Mouse (Mus musculus) spleen, adult 2 months (tissue): Measurements from ENCODE around the gene Snd1.

Source experiments
- CTCF ChIP-seq: fragments of 200-500 bp; IDR thresholded peaks from 2 replicates; pipeline ENCODE4 v1.5.1; 2011; ENCODE audit warnings: mild to moderate bottlenecking, inconsistent platforms; ENCODE audit not compliant: insufficient read depth, insufficient read length, insufficient replicate concordance; ENCODE audit errors: extremely low read depth
- POLR2A ChIP-seq: fragments of 200-500 bp; IDR thresholded peaks from 2 replicates; pipeline ENCODE4 v1.6.1; 2011; ENCODE audit warnings: low read depth, low read length, inconsistent platforms

DNA sequence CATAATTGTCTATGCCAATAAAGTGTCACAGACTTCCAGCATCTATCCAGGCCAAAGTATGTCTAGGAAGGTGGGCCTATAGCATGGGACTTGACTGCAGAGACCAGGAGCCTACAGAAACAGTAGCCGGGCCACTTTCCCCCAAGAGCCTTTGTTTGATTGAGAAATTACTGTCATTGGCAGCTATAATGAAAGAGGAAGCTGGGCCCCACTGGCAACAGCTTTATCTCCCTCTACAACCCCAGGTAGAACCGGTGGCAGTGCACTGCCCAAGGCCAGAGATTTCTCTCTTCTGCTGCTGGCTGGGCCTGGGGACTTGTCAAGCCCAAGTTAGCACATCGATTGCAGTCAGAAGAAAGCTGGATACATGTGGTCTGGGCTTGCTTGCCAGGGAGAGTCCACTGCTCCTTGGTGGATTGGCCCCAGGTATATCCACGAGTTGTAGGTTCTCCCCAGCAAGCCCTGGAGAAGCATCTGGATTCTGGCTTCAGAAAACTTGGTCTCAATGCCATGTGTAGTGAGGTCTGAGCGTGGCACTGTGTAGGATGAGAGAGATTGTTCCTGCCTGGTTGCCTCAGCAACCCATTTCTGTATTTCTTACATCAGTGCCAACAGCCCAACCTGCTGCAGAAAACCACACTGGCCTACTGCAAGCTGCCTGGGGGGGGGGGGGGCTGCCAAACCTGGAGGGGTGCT is 396.9 kb downstream of the Snd1 start:
- no peak for TF ChIP-seq POLR2A
- no peak for TF ChIP-seq CTCF
